24 mouse cellular contexts compared by ENCODE assay signal in genomic region chr8:128735692-128736091, GRCm38 (mm10).
"Had no signal": no experiment of that assay in that cellular context is flagged by ENCODE, and none has a peak within 500 bp of the region (broad histone marks: within the 10 kb centered on the region; RNA-seq: fewer than 3 reads in every experiment).

No protein-coding gene starts in this region.

- H3K4me3 ChIP-seq: heart, adult 2 months; heart, embryonic 13.5 days; heart, embryonic 15.5 days; hindbrain, embryonic 13.5 days; hindbrain, embryonic 15.5 days; kidney, embryonic 15.5 days; limb, embryonic 13.5 days; limb, embryonic 15.5 days; liver, embryonic 12.5 days had no signal

- DNase-seq: gastrocnemius, postnatal 14 days; gastrocnemius, postnatal 36 days; heart, adult 11 months; heart, adult 2 months; heart, postnatal 14 days; heart, postnatal 36 days; kidney, adult 11 months; kidney, adult 2 months; kidney, adult 9 months; kidney, postnatal 14 days; kidney, postnatal 36 days; left cerebral cortex, postnatal 4 days had no signal

- H3K27ac ChIP-seq: heart, adult 2 months; heart, embryonic 13.5 days; heart, embryonic 15.5 days; hindbrain, embryonic 13.5 days; hindbrain, embryonic 15.5 days; hindbrain, postnatal 0 days; kidney, embryonic 15.5 days; kidney, postnatal 0 days; limb, embryonic 13.5 days; limb, embryonic 15.5 days; liver, embryonic 12.5 days; liver, embryonic 14.5 days had no signal

- ATAC-seq: hindbrain, postnatal 0 days; intestine, embryonic 16.5 days; liver, embryonic 12.5 days had no signal
